Mouse (Mus musculus) forebrain, embryonic 14.5 days (tissue): ENCODE measurements around the gene Gbx1. TPM values are rescaled to one million over a fixed set of nuclear protein-coding genes. Genes with fewer than 3 reads are reported as not detected.

Source experiments
- ATAC-seq: fragments of 200-750 bp; cut with Nextera tagmentation; 2 replicates; pipeline ENCODE4 v1.8.0; 2017; ENCODE audit warnings: mild to moderate bottlenecking, moderate library complexity
- DNase-seq: peaks from one replicate; pipeline ENCODE4 v3.0.0-alpha.2; 2015; ENCODE audit warnings: low spot score
- H3K27ac ChIP-seq: fragments of 300-500 bp; sonication (generic); 2 replicates; pipeline ENCODE4 v1.5.1; 2014; ENCODE audit warnings: low read depth, mild to moderate bottlenecking, control low read depth, low read length, moderate library complexity
- H3K27me3 ChIP-seq: fragments of 300-500 bp; sonication (generic); replicated peaks from 2 replicates; pipeline ENCODE4 v1.6.1; 2014; ENCODE audit warnings: low read length, control low read depth, mixed read lengths; ENCODE audit not compliant: control insufficient read depth, insufficient read depth
- H3K36me3 ChIP-seq: fragments of 300-500 bp; sonication (generic); 2 replicates; pipeline ENCODE4 v1.6.1; 2014; ENCODE audit warnings: low read length, control low read depth; ENCODE audit not compliant: control insufficient read depth, insufficient read depth
- H3K4me1 ChIP-seq: fragments of 300-500 bp; sonication (generic); 2 replicates; pipeline ENCODE4 v1.6.1; 2014; ENCODE audit warnings: antibody characterized with exemption, low read length, control low read depth; ENCODE audit not compliant: control insufficient read depth, insufficient read depth
- H3K4me2 ChIP-seq: fragments of 300-500 bp; sonication (generic); 2 replicates; pipeline ENCODE4 v1.6.1; 2014; ENCODE audit warnings: mild to moderate bottlenecking, control low read depth, low read length
- H3K4me3 ChIP-seq: fragments of 300-500 bp; sonication (generic); 2 replicates; pipeline ENCODE4 v1.5.1; 2014; ENCODE audit warnings: low read depth, low read length, control low read depth
- H3K9ac ChIP-seq: fragments of 300-500 bp; sonication (generic); 2 replicates; pipeline ENCODE4 v1.6.1; 2014; ENCODE audit warnings: mild to moderate bottlenecking, low read length, control low read depth, moderate library complexity
- H3K9me3 ChIP-seq: fragments of 300-500 bp; sonication (generic); replicated peaks from 2 replicates; pipeline ENCODE4 v1.6.1; 2016; ENCODE audit warnings: low read length, control low read depth, mixed read lengths; ENCODE audit not compliant: control insufficient read depth
- WGBS: fragments of 180-500 bp; shearing (Covaris S2); extraction: QIAGEN DNeasy Blood & Tissue Kit; methylation state at CpG from one replicate; pipeline ENCODE4 v1.1.7; 2014; 5-methylcytosine and 5-hydroxymethylcytosine counted together
- polyA plus RNA-seq: library from polyadenylated mRNA; unstranded; fragments of >200 nt; fragmentation: Nextera tagmentation; extraction: Ambion mirVana; gene quantifications from 2 replicates; pipeline ENCODE4 v1.2.1, GENCODE M21; 2014

Gbx1 gene
- polyA plus RNA-seq, 1 experiment from 2014 or later = 0.51 TPM

DNA sequence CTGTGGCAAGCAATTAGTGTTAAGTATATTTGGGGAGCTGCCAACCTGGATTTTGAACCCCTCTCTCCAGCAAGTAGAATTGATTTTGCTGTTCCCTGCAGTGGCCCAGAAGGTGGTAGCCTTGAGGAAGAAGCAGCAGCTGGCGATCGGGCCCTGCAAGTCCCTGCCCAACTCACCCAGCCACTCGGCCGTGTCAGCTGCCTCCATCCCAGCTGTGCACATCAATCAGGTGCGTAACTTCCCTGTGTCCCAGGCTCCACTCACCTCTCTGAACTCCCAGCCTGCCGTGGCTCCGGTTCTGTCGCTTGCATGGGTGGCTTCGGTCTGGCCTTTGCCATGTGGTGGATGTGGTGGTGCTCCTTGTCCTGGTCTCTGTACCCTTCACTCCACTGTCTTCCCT is 49.1 kb downstream of the Gbx1 start:
- Histone ChIP-seq H3K9ac (no peak overlapping the region), H3K9me3 (no peaks in the 10 kb centered on the region), H3K4me1 (peaks cover 14% of the 10 kb centered on the region), H3K27ac (no peak overlapping the region), H3K36me3 (peaks cover 62% of the 10 kb centered on the region), H3K4me3 (no peak overlapping the region), H3K4me2 (no peak overlapping the region), H3K27me3 (peaks cover 21% of the 10 kb centered on the region; the same call in 1 of the 2 replicates)
- no peak for ATAC-seq
- DNase-seq = no peak
- 95% methylated on average over 9 of the region's 9 CpGs for WGBS

DNA sequence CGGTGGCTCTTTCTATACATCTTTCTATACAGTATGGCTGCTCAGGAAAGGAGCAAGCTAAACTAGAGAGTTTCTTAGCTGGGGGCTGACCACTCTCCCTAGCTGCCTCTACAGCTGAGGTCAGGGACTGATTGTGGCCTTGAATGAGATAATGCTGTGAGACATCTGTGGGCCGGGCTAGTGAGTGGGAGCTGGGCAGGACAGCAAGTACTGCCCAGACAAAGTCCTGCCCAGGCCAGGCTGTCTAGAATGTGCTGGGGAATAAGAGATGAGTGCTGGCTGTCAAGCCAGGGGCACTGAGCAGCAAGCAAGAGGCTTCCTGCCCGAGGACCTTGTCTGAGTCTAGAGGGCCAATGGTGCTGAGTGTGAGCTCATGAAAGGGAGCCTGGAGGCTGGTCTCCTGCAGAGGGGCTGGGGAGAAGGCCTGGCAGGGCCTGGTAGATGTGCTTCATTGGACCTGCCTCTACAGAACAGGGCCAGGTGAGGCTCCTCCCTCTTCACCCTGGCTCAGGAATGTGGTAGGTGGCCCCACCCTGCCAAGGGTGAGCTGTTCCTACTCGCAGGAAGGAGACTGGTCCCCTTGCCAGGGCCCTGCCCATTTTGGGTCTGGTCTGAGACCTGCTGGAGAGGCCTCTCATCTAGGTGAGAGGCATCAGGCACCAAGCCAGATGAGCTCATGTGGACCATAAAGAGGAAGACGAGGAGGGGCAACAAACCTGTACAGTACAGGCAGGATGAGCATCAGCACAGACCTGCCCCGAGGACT is 51.3 kb downstream of the Gbx1 start:
- 72% methylated on average over 6 of the region's 6 CpGs for WGBS
- Histone ChIP-seq H3K9me3 (no peaks in the 10 kb centered on the region), H3K27ac (no peak overlapping the region), H3K4me2 (no peak overlapping the region), H3K27me3 (peaks cover 21% of the 10 kb centered on the region; the same call in 1 of the 2 replicates), H3K36me3 (peaks cover 45% of the 10 kb centered on the region), H3K4me1 (peaks cover 9% of the 10 kb centered on the region), H3K9ac (no peak overlapping the region), H3K4me3 (no peak overlapping the region)
- ATAC-seq (no peak), DNase-seq (no peak)

DNA sequence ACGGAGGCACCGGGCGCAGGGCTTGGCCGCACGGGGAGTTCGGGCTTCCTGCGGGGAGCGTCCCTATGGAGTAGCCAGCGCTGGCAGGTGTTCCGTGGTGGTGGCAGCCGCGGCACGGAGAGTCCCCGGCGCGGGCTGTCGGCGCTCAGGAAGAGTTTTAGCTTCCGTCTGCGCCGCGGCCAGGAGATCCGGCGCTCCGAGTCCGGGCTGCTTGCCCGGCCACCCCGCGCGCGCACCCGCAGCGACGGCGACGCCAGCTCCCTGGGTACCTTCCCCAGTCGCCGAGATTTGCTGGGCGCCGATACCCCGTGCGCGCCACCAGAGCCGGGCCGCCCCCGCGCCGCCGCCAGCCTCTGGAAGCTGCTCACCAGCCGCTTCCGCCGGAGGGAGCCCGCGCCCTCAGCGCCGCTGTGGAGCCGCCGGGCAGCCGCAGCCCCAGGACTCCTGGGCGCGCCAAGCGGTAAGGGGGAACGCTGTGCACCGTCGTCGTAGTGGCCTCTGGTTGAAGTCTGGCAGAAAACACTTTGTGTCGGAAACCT is 52.2 kb downstream of the Gbx1 start:
- WGBS = 3% methylated on average over 67 of the region's 67 CpGs
- ATAC-seq = peak; percentile 45; the same call in 1 of the 2 replicates
- Histone ChIP-seq H3K27ac (no peak overlapping the region), H3K36me3 (peaks cover 36% of the 10 kb centered on the region), H3K9ac (peak overlapping the region; percentile 54), H3K4me1 (peaks cover 9% of the 10 kb centered on the region), H3K9me3 (no peaks in the 10 kb centered on the region), H3K27me3 (peaks cover 21% of the 10 kb centered on the region; the same call in 1 of the 2 replicates), H3K4me3 (peak overlapping the region; percentile 31), H3K4me2 (peak overlapping the region; percentile 61)
- DNase-seq = no peak

DNA sequence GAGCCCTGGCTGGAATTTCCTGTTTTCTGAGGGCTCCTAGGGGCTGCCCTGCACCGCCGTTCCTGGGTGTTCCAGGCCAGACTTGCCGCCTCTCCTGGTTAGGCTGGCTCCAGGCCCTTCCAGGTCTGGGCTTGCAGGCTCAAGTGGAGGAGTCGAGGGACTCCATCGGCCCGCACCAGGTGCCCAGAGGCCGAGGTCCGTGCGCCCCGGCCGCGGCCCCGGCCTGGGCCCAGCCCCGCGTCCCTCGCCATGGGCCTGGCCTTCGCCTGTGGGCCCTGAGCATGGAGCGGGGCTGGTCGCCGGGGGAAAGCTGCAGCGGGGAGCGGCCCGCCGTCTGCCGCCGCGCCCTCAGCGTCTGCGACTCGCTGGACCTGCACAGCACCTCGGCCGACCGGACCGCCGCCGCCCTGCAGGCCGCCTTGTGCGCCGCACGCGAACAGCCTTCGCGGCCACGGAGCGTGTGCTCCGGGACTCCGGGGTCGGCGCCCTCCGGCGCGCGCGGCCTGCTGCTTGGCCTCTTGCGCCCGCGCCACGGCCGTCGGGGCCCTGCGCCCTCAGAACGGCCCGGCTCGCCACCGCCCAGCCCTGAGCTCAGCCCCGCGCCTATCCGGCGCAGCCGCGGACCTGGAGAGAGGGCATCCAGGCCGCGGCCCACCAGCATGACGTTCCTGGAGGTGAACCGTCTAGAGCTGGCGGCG is 52.8 kb downstream of the Gbx1 start:
- DNase-seq (no peak), ATAC-seq (peak; percentile 18; the same call in 1 of the 2 replicates)
- Histone ChIP-seq H3K9me3 (no peaks in the 10 kb centered on the region), H3K4me3 (peak overlapping the region; percentile 31), H3K27me3 (peaks cover 21% of the 10 kb centered on the region; the same call in 1 of the 2 replicates), H3K4me1 (peaks cover 9% of the 10 kb centered on the region), H3K4me2 (peak overlapping the region; percentile 61), H3K36me3 (peaks cover 30% of the 10 kb centered on the region), H3K27ac (no peak overlapping the region), H3K9ac (peak overlapping the region; percentile 54)
- WGBS = 3% methylated on average over 71 of the region's 77 CpGs

DNA sequence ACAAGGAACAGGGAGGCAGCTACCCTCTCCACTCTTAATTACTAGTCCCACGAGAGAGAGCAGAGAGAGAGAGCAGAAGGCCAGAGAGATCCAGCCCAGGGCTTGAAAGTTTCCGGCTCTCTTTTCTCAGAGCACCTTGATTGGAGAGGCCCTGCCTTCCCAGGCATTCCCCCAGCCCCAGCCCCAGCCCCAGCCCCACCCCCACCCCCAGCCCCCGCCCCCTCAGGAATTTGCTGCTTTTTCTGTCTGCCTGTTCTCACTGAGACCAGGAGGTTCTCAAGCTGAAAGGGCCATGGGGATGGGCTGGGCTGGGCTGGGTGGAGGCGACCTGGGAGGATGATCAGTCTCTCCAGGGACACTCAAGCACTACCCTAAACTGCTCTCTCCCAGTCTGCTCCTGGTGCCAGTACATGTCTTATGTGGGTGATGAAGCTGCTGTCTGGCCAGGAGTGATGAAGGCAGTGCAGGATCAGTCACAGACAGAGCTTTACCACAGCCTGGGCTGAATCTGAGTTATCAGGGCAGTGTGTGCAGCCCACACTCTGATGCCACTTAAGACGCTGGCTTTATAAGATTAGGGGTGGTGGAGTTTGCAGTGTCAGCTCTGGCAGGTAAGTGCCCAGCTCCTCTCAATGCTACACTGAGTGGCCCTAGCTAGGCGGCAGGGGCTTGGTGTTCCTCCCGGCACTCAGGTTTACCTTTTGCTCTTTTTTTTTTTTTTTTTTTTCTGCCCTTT is 54.0 kb downstream of the Gbx1 start:
- H3K4me2 ChIP-seq = no peak overlapping the region
- no peak overlapping the region for H3K9ac ChIP-seq
- DNase-seq (no peak), ATAC-seq (no peak)
- peaks cover 19% of the 10 kb centered on the region for H3K36me3 ChIP-seq
- peaks cover 21% of the 10 kb centered on the region; the same call in 1 of the 2 replicates for H3K27me3 ChIP-seq
- no peak overlapping the region for H3K4me3 ChIP-seq
- H3K4me1 ChIP-seq = peaks cover 9% of the 10 kb centered on the region
- 29% methylated on average over 7 of the region's 7 CpGs for WGBS
- H3K27ac ChIP-seq = no peak overlapping the region
- no peaks in the 10 kb centered on the region for H3K9me3 ChIP-seq

DNA sequence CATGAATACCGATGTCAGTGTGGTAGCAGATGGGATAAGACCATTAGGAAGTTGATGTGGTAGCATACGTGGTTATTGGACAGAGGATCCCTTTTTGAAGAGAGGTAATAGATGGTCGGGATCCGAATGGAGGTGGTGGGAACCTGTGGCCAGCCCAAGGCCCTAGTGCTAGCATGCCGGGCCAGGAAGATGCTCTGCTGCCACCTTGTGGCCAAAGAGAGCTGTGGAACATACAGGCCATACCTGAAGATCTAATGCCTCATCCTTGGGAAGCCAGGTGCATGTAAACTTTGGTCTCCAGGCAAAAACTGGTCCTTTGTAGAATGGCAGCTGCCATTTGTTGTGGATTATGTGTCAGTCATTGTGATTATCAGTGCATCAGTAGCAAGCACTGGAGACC is 56.4 kb downstream of the Gbx1 start:
- Histone ChIP-seq H3K4me3 (no peak overlapping the region), H3K4me2 (no peak overlapping the region), H3K9me3 (no peaks in the 10 kb centered on the region), H3K9ac (no peak overlapping the region), H3K27ac (no peak overlapping the region), H3K36me3 (no peaks in the 10 kb centered on the region), H3K4me1 (peaks cover 15% of the 10 kb centered on the region), H3K27me3 (peaks cover 21% of the 10 kb centered on the region; the same call in 1 of the 2 replicates)
- DNase-seq (peak; percentile 88), ATAC-seq (peak; percentile 70)
- WGBS = 8% methylated on average over 5 of the region's 5 CpGs

DNA sequence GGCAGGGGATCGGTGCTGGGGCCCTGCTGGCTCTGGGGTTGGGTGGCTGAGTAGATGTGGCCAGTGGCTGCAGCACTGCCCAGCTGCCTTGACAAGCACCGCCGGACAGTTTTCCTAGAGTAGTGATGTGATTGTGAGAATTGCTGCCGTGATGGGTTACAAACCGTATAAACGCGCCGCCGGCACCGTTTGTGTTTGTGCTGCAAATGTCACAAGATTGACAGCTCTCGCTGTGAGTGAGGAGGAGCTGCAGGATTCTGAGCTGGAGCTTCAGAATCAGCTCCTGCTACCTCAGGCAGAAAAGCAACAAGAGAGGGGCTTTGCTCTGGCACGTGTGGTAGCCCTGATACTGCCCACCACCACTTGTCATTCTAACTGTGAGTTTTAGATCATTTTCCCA is 60.2 kb downstream of the Gbx1 start:
- DNase-seq (no peak), ATAC-seq (no peak)
- Histone ChIP-seq H3K36me3 (0 out of 2 replicates have a peak, but pooled peaks cover 2% of the 10 kb centered on the region), H3K9me3 (no peaks in the 10 kb centered on the region), H3K27me3 (no peaks in the 10 kb centered on the region), H3K4me3 (no peak overlapping the region), H3K4me1 (peaks cover 6% of the 10 kb centered on the region; the same call in 1 of the 2 replicates), H3K27ac (no peak overlapping the region), H3K4me2 (no peak overlapping the region), H3K9ac (no peak overlapping the region)
- 36% methylated on average over 12 of the region's 12 CpGs for whole genome bisulfite sequencing

DNA sequence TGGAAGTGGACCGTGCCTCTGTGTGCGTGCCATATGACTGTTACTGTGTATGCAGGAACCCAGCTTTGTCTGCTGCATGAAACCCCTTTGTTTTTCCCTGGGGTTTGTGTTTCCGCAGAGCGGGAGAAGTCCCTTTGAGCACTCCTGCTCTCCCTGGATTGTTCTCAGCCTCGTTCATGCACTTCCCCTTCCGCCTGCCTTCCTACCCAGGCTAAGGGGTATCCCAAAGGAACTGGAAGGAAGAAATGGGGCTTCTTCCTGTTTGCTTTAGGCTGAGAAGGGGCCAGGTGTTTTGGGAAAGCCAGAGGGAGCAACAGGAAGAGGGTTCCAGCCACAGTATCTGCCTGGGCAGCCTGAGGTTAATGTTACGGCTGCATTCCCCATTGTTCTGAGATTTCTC is 71.4 kb downstream of the Gbx1 start:
- no peak for DNase-seq
- Histone ChIP-seq H3K27ac (0 out of 2 replicates have a peak overlapping the region, but pooled peaks have one; percentile 18), H3K4me2 (peak overlapping the region; percentile 99), H3K4me1 (peaks cover 37% of the 10 kb centered on the region), H3K4me3 (no peak overlapping the region), H3K9ac (peak overlapping the region; percentile 52), H3K36me3 (peaks cover 4% of the 10 kb centered on the region), H3K9me3 (no peaks in the 10 kb centered on the region), H3K27me3 (no peaks in the 10 kb centered on the region)
- ATAC-seq = no peak
- WGBS = 52% methylated on average over 7 of the region's 7 CpGs
